Mouse (Mus musculus): Measurements from ENCODE around the gene Dao.

Dao gene

GRCm38 (mm10) chr5:114066601-114067000, 63.1 kb downstream of the Dao start:
- no peak for DNase-seq (ENCODE audit: extremely low spot score, low read depth, low spot score)

- no peak for DNase-seq (ENCODE audit: extremely low spot score, low read depth, low spot score)
These were observed 64.0 kb downstream of the Dao start for GRCm38 (mm10) chr5:114067543-114067942.

- DNase-seq (ENCODE audit: extremely low spot score, low read depth, low spot score), result no peak
These were observed 64.5 kb downstream of the Dao start for GRCm38 (mm10) chr5:114067982-114068381.

GRCm38 (mm10) chr5:114070858-114071257, 67.4 kb downstream of the Dao start:
- no peak for DNase-seq (ENCODE audit: extremely low spot score, low read depth, low spot score)

- DNase-seq (ENCODE audit: extremely low spot score, low read depth, low spot score), result no peak
These were observed 68.8 kb downstream of the Dao start for GRCm38 (mm10) chr5:114072262-114072661.
